Mouse (Mus musculus) thymus, postnatal 36 days (tissue): ENCODE measurements around the gene 1700017N19Rik.
A peak's percentile ranks its signal among the peaks of the same experiment; 100 is the strongest.
"Not testable (repeated sequence)": the region's sequence is repeated elsewhere in the genome, so short reads cannot be mapped to it uniquely, and the experiment has no call there.

Experiments used
- DNase-seq, 2 experiments: peaks; one replicate each; pipeline ENCODE4 v3.0.0; 2022; ENCODE audit warnings: mixed read lengths in 2 of 2

The 1700017N19Rik gene

DNA sequence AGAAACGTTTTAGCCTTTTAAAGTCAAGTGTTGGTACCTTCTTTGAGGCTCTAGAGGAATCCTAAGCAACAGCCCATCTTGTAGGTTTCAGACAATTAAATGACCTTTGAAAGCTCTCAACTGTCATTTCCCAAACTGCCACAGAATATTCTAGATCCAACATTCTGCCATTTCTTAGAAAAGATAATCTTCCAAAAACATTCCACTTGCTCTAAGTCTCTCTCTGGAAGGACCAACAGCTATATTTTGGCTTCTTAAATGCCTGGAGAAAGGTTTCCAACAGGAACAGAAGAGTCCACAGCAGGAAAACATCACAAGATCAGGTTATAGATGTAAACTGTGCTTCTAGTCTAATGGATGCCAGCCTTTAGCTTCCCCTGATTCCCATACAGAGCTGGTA lies at the start of gene 1700017N19Rik, which contains the start of gene 4930430F08Rik:
Gene 1700017N19Rik, plus strand, starts transcription at position 162 of the 400 bp plus-strand sequence.
Gene 4930430F08Rik, minus strand, starts transcription at position 101 of the 400 bp plus-strand sequence.
- DNase-seq = no peak

- no peak for DNase-seq
Measured at GRCm38 (mm10) chr10:100556566-100557175, 33.6 kb upstream of the 1700017N19Rik start.

DNA sequence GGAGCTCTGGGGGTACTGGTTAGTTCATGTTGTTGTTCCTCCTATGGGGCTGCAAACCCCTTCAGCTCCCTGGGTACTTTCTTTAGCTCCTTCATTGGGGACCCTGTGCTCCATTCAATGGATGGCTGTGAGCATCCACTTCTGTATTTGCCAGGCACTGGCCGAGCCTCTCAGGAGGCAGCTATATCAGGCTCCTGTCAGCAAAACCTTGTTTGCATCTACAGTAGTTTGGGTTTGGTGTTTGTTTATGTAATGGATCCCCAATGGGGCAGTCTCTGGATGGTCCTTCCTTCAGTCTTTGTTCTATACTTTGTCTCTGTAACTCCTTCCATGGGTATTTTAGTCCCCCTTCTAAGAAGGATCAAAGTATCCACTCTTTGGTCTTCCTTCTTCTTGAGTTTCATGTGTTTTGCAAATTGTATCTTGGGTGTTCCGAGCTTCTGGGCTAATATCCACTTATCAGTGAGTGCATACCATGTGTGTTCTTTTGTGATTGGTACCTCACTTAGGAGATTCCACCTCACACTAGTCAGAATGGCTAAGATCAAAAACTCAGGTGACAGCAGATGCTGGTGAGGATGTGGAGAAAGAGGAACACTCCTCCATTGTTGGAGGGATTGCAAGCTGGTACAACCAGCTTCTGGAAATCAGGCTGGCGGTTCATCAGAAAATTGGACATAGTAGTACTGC lies 29.9 kb upstream of the 1700017N19Rik start:
- not testable (repeated sequence) for DNase-seq

DNA sequence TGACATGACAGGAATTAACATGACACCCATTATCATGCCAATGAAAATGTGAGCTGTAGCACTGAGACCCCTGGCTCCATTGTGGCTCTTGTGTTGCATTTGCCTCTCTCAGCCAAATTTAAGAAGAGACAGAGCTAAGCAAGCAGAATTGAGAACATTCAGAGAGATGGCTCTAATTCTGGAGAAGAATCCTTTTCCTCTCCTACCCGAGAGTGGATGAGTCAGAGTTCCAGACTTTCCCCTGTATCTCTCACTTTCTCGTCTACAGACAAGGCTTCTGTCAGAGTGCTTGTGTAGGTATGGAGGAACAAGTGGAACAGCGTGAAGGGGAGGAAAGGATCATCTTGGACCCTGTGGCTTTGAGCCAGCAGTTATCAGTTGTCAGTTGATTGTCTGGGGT lies 26.2 kb upstream of the 1700017N19Rik start:
- no peak for DNase-seq

DNA sequence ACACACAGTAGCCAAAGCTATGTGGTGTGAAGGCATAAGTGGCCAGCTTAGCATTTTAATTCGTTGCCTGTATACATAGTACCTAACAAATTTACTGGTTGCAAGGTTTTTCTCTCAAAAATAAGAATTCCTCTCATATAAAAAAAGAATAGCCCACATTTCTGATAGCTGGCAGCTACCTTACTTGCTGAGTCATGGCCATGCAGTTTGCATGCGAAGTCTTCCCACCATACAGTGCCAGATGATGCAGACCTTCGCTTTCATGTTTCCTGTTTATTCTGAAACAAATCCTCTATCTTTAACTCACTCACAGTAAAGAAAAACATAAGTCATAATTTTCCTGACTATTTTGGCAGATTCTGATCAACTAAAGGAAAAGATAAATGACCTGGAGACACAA lies 18.6 kb upstream of the 1700017N19Rik start:
- no peak for DNase-seq

- DNase-seq = no peak
Measured at GRCm38 (mm10) chr10:100574505-100575149, 15.7 kb upstream of the 1700017N19Rik start.

DNA sequence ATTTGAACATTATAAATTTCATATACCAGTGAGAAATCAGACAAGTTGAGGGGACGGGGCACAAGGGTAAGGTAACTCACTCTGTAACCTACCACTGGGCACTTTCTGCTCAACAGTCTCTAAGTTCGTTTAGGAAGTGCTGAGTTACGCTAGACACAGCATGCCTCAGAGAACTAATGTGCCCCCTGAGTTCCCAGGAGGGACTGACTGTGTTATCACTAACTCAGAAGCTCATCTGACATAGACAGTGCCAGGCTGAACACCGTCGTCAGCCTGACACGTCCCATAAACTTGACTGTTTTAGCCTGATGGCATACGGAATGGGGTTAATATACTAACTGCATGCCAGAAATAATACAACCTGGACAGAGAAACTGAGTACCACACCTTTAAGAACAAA lies 15.0 kb upstream of the 1700017N19Rik start:
- no peak for DNase-seq

DNA sequence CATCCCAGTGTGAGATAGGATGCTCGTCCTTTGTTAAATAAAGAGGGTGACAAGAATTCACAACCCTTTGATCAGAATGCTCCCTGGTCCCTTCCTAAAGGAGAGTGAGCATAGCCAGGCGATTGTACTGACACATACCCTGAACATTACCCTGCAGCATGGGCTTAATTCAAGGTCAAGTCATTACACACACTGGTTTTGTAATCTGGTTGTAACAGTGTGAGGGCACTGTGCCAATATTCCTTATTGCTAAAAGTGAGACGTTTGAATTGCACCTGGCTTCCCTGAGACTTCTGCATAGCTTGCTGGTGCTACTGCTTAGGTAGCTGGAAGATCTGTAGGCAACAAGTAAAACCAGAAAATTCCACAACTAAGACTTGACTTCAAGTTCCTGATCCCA lies 6.1 kb upstream of the 1700017N19Rik start:
- DNase-seq = no peak

DNA sequence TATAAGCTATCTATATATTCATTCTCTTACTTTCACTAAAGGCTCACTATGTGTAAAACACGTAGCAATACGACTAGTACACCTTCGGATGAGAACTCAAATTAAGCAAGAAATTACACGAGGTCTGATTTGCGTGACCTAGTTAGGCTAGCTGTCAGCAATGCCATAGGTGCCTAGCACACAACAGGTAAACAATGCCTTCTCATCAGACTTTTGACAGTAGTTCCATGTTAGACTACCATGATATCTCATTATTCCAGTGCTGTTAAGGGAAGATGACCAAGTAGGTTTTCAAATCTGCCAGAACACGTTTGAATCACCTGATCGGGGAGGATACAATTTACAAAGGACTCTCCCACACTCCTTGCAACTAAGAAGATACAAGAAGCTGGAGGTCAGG lies 1.8 kb upstream of the 1700017N19Rik start:
- no peak for DNase-seq

DNA sequence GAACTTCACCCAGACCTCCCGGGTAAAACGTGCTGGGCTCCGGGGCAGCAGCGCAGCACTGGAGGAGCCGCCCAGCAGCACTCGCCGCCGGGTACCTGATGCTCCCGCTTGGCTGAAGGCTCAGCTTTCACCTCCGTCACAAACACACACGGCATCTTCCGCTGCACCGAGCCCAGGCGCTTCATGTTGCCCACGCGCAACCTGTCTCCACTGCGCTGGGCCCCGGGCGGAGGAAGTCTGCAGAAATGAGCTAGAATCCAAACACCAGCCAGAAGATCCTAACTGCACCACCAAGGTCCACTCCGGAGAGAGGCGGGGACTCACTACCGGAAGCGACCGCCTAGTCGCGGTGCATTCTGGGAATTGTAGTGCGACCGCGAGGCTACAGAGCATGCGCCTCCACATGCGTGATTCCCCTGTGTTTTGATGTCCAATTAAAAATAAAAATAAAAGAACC lies 1.3 kb upstream of the 1700017N19Rik start:
- DNase-seq = peak; percentile 85 to 87

GRCm38 (mm10) chr10:100598339-100598738 lies 8.1 kb downstream of the 1700017N19Rik start:
- DNase-seq = no peak

GRCm38 (mm10) chr10:100603511-100603910 lies 13.2 kb downstream of the 1700017N19Rik start:
- no peak for DNase-seq

DNA sequence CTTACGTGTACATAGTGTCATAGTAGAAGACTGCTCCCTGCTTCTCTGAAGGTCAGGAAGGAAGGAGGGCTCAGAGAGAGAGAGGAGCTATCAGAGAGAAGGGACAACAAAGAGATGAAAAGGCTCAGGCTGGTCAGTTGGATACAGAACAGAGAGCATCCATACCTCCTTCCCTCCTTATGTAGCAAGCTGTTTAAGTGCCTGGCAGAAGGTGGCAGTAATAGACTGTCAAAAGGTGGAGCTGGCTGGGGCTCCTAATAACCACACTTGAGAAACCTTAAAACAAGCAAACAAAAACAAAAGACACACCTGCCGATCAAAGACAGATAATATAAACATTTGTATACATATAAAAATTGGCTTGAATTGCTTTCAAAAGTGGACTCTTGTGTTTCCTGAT lies 14.0 kb downstream of the 1700017N19Rik start:
- DNase-seq = no peak

DNA sequence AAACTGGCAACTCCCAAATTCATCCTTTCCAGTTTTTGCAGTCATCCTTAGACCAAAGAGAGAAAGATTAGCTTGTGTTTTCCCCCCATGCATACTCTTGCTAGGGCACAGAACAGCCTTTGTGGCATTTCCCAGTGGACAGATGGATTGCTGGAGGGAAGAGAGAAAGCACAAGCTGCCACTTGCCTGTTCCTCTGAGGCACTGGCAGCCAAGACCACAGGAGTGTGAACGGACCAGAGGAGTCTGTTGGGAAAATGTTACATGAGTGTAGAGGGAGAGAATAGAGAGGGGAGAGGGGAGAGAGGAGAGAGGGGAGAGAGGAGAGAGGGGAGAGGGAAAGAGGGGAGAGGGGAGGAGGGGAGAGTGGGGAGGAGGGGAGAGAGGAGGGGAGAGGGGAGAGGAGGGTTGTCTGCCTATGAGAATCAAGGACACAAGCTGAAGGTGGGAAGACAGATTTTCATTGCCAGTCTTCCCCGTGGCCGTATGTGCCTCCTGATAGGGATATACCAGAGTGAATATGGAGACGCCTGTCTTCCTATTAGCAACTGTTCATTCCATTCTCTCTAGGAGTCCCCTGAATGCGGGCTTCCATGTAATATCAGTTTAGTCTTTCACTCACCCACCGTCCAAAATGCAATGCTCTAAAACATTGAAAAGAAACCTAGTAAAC lies 27.1 kb downstream of the 1700017N19Rik start:
- no peak for DNase-seq

- DNase-seq = no peak
Measured at GRCm38 (mm10) chr10:100619474-100619873, 29.2 kb downstream of the 1700017N19Rik start.

DNA sequence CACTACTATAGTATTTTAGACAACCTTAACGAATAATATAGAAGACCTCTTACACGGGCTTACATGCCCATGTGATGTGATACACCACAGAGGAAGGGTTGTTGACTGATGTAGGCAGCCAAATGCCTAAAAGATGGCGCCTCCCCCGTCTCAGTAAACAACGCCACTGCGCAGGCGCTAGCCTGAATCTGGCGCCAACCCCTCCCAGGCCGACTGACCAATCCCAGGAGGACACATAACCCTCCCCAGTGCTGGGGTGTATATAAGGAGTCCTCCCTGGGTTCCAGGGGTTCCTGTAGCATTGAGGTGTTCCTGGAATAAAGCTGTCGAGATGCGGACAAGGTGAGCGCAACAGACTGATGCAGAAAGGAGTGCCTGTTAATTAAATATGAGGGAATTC lies 29.8 kb downstream of the 1700017N19Rik start:
- DNase-seq = peak in 1 of 2 experiments; percentile 5

GRCm38 (mm10) chr10:100622494-100622893 lies 32.2 kb downstream of the 1700017N19Rik start:
- no peak for DNase-seq

DNA sequence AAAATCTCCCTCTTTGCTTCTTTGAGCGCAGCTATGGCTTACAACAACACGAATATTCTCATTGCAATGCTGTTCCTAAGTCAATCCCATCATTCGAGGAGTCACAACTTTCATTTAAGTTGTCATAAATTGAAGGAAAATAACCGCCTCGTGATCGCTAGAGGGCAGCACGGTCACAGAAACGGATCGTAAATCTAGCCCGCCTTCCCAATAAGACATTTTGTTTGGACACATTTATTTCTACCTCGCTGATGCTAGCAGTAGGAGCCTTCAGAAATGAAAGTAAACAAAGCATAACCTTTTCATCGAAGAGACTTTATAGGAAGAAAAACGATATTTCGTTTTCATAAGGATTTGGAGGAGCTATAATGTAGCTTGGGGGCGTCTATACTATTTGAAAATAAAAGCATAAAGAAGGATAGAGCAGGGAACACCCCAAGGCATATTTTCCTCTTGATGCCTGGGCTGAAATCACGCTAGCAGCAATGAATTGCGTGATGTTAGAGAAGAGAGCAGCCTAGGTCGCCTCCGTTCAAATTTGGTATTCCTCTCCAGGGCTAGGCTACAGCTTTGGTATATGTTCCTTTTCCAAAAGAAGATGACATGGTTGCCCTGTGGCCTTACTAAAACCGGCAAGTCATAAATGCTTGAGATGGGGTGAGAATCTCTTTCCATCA lies 39.6 kb downstream of the 1700017N19Rik start:
- peak; percentile 9 to 14 for DNase-seq

DNA sequence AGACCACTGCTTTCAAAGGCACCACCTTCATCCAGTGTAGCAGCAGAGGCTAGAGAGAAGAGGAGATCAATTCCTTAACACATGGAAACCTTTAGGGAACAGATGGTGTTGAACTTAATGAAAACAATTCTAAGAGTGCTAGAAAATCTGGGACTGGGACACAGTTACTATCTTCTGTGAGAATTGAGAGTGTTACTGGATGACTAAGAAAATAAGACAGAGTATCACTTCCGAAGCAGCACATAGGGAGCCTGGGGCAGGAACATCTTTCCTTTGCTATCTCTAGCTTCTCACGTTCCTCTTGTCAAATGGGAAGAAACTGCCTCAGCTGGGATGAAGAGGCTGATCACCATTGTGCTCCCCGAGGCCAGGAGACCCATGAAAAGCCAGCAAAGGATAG lies 52.6 kb downstream of the 1700017N19Rik start:
- DNase-seq = no peak

DNA sequence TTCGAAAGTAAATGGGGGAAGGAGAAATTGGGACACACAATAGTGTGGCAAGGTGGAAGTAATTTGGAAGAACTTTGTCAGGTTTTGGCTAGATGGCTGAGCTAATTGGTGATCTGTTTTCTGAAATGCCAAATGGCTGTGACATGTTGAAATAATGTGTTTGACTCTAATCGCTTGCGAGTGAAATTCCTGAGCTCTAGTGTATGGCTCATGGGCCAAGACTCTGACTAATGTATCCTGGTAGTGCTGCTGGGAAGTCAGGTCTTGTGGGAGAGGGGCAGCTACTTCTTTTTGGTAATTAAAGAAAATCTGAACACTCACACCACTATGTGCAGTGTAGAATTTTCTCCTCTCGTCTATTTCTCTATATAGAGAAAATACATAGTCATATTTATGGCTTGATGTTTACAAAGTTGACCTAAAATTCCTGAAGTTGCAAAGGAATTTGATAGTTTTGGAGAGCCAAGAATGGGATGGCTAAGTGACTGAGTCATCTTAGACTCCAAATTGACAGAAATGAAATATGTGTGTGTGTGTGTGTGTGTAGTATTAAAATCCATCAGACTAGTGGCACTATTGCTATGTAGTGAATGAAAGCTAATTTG lies 55.1 kb downstream of the 1700017N19Rik start:
- no peak for DNase-seq

- no peak for DNase-seq
Measured at GRCm38 (mm10) chr10:100654183-100654582, 63.9 kb downstream of the 1700017N19Rik start.

GRCm38 (mm10) chr10:100661970-100662590 lies 71.8 kb downstream of the 1700017N19Rik start:
- no peak for DNase-seq
